Mouse (Mus musculus): ENCODE results near the gene Gosr2. TPM values are rescaled to one million over a fixed set of nuclear protein-coding genes. Genes with fewer than 3 reads are reported as not detected.

The Gosr2 gene
- total and polyA plus RNA-seq, 3 experiments, result 93.7 to 108 (median 107) TPM

DNA sequence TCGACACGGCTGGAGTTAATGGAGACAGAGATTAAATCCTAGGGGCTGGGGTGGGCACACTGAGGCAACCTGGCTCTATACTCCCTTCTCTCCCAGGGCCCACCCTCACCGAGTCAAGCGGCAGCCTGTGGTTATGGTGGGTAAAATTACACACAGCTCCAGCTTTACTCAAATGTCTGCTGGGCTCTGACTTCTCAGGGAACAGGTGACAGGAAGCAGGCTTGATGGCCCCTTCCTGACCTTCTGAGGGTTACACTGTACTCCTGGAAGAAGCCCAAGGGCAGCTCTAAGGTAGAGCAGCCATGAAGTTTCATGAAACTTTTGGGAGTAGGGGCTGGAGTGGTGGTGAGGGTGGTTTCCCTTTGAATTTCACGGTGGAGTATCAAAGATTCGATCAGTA, 11.0 kb downstream of the Gosr2 start:
- H3K4me1 ChIP-seq (ENCODE audit: control insufficient read depth in 1 of 2, insufficient read depth in 2 of 2), result peaks cover 3 to 26% of the 10 kb centered on the region in 2 experiments; a peak in 3 of 4 replicates
- no peak overlapping the region for H3K9ac ChIP-seq (ENCODE audit: insufficient read depth, low read depth)
- in situ Hi-C loops (cut with MboI; ENCODE audit: low pct_ligation_motif_present, low pct_unique_long_range_greater_than_20kb, low sequenced_read_pairs) (no loop called here), dilution Hi-C loops (cut with MboI; ENCODE audit: extremely low pct_ligation_motif_present, extremely low pct_unique_long_range_greater_than_20kb, low sequenced_read_pairs) (no loop called here)
- peaks cover 28% of the 10 kb centered on the region for H3K79me2 ChIP-seq (replicated peaks; ENCODE audit: control insufficient read depth, extremely low read depth, insufficient read depth, poor library complexity, severe bottlenecking)
- no peaks in the 10 kb centered on the region for H3K27me3 ChIP-seq (replicated peaks)
- TF ChIP-seq POLR2A (IDR thresholded peaks at IDR 0.05; ENCODE audit: low read depth, low read length) (no peak), ZMIZ1 (IDR thresholded peaks at IDR 0.05; ENCODE audit: low read depth, low read length) (no peak), MYC (IDR thresholded peaks at IDR 0.05; ENCODE audit: low read depth, low read length) (no peak), SIN3A (IDR thresholded peaks at IDR 0.05; ENCODE audit: low read length) (no peak), JUND (conservative IDR thresholded peaks at IDR 0.05; ENCODE audit: low read depth, low read length) (no peak), RCOR1 (conservative IDR thresholded peaks at IDR 0.05; ENCODE audit: low read depth, low read length) (no peak), CTCF (conservative IDR thresholded peaks at IDR 0.05 in 1 of 2, IDR thresholded peaks at IDR 0.05 in 1 of 2; ENCODE audit: low read depth in 2 of 2, low read length in 2 of 2) (no peak), EP300 (IDR thresholded peaks at IDR 0.05; ENCODE audit: low read length) (no peak), MEF2A (IDR thresholded peaks at IDR 0.05; ENCODE audit: borderline replicate concordance, low read depth, low read length) (no peak), NELFE (IDR thresholded peaks at IDR 0.05; ENCODE audit: low read depth, low read length) (no peak), TBP (conservative IDR thresholded peaks at IDR 0.05; ENCODE audit: low read depth, low read length) (no peak), RAD21 (IDR thresholded peaks at IDR 0.05; ENCODE audit: low read depth, low read length) (no peak), ETS1 (conservative IDR thresholded peaks at IDR 0.05; ENCODE audit: low read depth, low read length) (no peak), ZC3H11A (IDR thresholded peaks at IDR 0.05; ENCODE audit: low read depth, low read length) (no peak), JUN (IDR thresholded peaks at IDR 0.05; ENCODE audit: insufficient read depth, low read depth, low read length) (no peak), PAX5 (IDR thresholded peaks at IDR 0.05; ENCODE audit: low read length) (no peak)
- H3K9me3 ChIP-seq (replicated peaks; ENCODE audit: low read length), result no peaks in the 10 kb centered on the region
- no peak for DNase-seq (ENCODE audit: extremely low read depth)
- no peak overlapping the region for H3K4me2 ChIP-seq (ENCODE audit: insufficient read depth, low read depth, poor library complexity, severe bottlenecking)
- H3K36me3 ChIP-seq (replicated peaks in 1 of 2; ENCODE audit: control insufficient read depth in 1 of 2, insufficient read depth in 1 of 2, low read length in 1 of 2), result peaks cover 67 to 95% of the 10 kb centered on the region in 2 experiments
- H3K27ac ChIP-seq (ENCODE audit: insufficient read depth, low read depth), result no peak overlapping the region
- H3K4me3 ChIP-seq (replicated peaks in 1 of 3; ENCODE audit: low read depth in 2 of 3, low read length in 2 of 3, poor library complexity in 1 of 3), result no peak overlapping the region

- in situ Hi-C loops (cut with MboI; ENCODE audit: low pct_ligation_motif_present, low pct_unique_long_range_greater_than_20kb, low sequenced_read_pairs), result no loop called here
- Histone ChIP-seq H3K4me2 (ENCODE audit: insufficient read depth, low read depth, poor library complexity, severe bottlenecking) (no peak overlapping the region), H3K36me3 (replicated peaks in 1 of 2; ENCODE audit: control insufficient read depth in 1 of 2, insufficient read depth in 1 of 2, low read length in 1 of 2) (peaks cover 79 to 99% of the 10 kb centered on the region in 2 experiments), H3K27ac (ENCODE audit: insufficient read depth, low read depth) (no peak overlapping the region), H3K4me1 (ENCODE audit: control insufficient read depth in 1 of 2, insufficient read depth in 2 of 2) (peaks cover 3 to 22% of the 10 kb centered on the region in 2 experiments; a peak in 3 of 4 replicates), H3K27me3 (replicated peaks) (no peaks in the 10 kb centered on the region), H3K9me3 (replicated peaks; ENCODE audit: low read length) (no peaks in the 10 kb centered on the region), H3K79me2 (replicated peaks; ENCODE audit: control insufficient read depth, extremely low read depth, insufficient read depth, poor library complexity, severe bottlenecking) (peaks cover 16% of the 10 kb centered on the region), H3K9ac (ENCODE audit: insufficient read depth, low read depth) (no peak overlapping the region), H3K4me3 (replicated peaks in 1 of 3; ENCODE audit: low read depth in 2 of 3, low read length in 2 of 3, poor library complexity in 1 of 3) (no peak overlapping the region)
- DNase-seq (ENCODE audit: extremely low read depth), result no peak
- TF ChIP-seq MAX (IDR thresholded peaks at IDR 0.05; ENCODE audit: low read length) (no peak), ETS1 (conservative IDR thresholded peaks at IDR 0.05; ENCODE audit: low read depth, low read length) (no peak), ZC3H11A (IDR thresholded peaks at IDR 0.05; ENCODE audit: low read depth, low read length) (no peak), USF2 (conservative IDR thresholded peaks at IDR 0.05; ENCODE audit: low read depth, low read length) (no peak), ZNF384 (IDR thresholded peaks at IDR 0.05; ENCODE audit: low read depth, low read length) (no peak), UBTF (IDR thresholded peaks at IDR 0.05; ENCODE audit: low read depth, low read length) (no peak), ZKSCAN1 (IDR thresholded peaks at IDR 0.05; ENCODE audit: borderline replicate concordance, low read depth, low read length) (no peak), POLR2A (IDR thresholded peaks at IDR 0.05; ENCODE audit: low read depth, low read length) (no peak), POLR2AphosphoS2 (IDR thresholded peaks at IDR 0.05; ENCODE audit: low read depth, low read length) (no peak), E2F4 (IDR thresholded peaks at IDR 0.05; ENCODE audit: insufficient replicate concordance, low read depth, low read length) (no peak), ELF1 (IDR thresholded peaks at IDR 0.05; ENCODE audit: low read depth, low read length) (no peak), GABPA (IDR thresholded peaks at IDR 0.05; ENCODE audit: insufficient replicate concordance, low read depth, low read length) (no peak), IRF4 (IDR thresholded peaks at IDR 0.05; ENCODE audit: low read depth, low read length) (no peak), PAX5 (IDR thresholded peaks at IDR 0.05; ENCODE audit: low read length) (no peak), BHLHE40 (IDR thresholded peaks at IDR 0.05; ENCODE audit: low read depth, low read length) (no peak), TBP (conservative IDR thresholded peaks at IDR 0.05; ENCODE audit: low read depth, low read length) (no peak), EP300 (IDR thresholded peaks at IDR 0.05; ENCODE audit: low read length) (no peak), NELFE (IDR thresholded peaks at IDR 0.05; ENCODE audit: low read depth, low read length) (no peak)
- dilution Hi-C loops (cut with MboI; ENCODE audit: extremely low pct_ligation_motif_present, extremely low pct_unique_long_range_greater_than_20kb, low sequenced_read_pairs), result no loop called here
Observed at GRCm38 (mm10) chr11:103685261-103685736, 12.4 kb downstream of the Gosr2 start.

Data from CH12.LX (cell line).